Mouse (Mus musculus): ENCODE results near the gene Srgap1. TPM values are rescaled to one million over a fixed set of nuclear protein-coding genes. Genes with fewer than 3 reads are reported as not detected.
A peak's percentile ranks its signal among the peaks of the same experiment; 100 is the strongest.

The Srgap1 gene
- polyA plus RNA-seq, 1 experiment from 2014 or later: 16.4 TPM

GRCm38 (mm10) chr10:121739548-121740505 lies 307.3 kb downstream of the Srgap1 start, which contains the start of gene BC048403:
BC048403 (plus strand) TSS chr10:121739937.
- no peaks in the 10 kb centered on the region for H3K27me3 ChIP-seq
- H3K4me1 ChIP-seq: peaks cover 16% of the 10 kb centered on the region
- no peaks in the 10 kb centered on the region for H3K9me3 ChIP-seq (replicated peaks)
- ATAC-seq (replicated peaks; ENCODE audit: low FRiP score): peak; percentile 92
- H3K4me3 ChIP-seq (replicated peaks): peak within 1 kb of the TSS; percentile 80
- H3K36me3 ChIP-seq: no peaks in the 10 kb centered on the region
- H3K27ac ChIP-seq: peak within 1 kb of the TSS; percentile 67
- under 1% methylated on average over 56 of the region's 68 CpGs for WGBS
- H3K4me2 ChIP-seq: peak within 1 kb of the TSS; percentile 91
- H3K9ac ChIP-seq: peak within 1 kb of the TSS; percentile 62

GRCm38 (mm10) chr10:121737256-121737655 lies 309.9 kb downstream of the Srgap1 start:
- Histone ChIP-seq H3K4me1 (peaks cover 16% of the 10 kb centered on the region), H3K4me3 (replicated peaks) (no peak overlapping the region), H3K9me3 (replicated peaks) (no peaks in the 10 kb centered on the region), H3K27ac (no peak overlapping the region), H3K36me3 (no peaks in the 10 kb centered on the region), H3K9ac (no peak overlapping the region), H3K4me2 (no peak overlapping the region), H3K27me3 (no peaks in the 10 kb centered on the region)
- ATAC-seq (replicated peaks; ENCODE audit: low FRiP score): no peak
- 92% methylated on average over 3 of the region's 3 CpGs for WGBS

GRCm38 (mm10) chr10:121732542-121732941 lies 314.6 kb downstream of the Srgap1 start:
- Histone ChIP-seq H3K9me3 (replicated peaks) (no peaks in the 10 kb centered on the region), H3K4me1 (no peaks in the 10 kb centered on the region), H3K4me3 (replicated peaks) (no peak overlapping the region), H3K36me3 (no peaks in the 10 kb centered on the region), H3K9ac (no peak overlapping the region), H3K27me3 (no peaks in the 10 kb centered on the region), H3K4me2 (no peak overlapping the region), H3K27ac (no peak overlapping the region)
- WGBS: 88% methylated on average over 9 of the region's 9 CpGs
- no peak for ATAC-seq (replicated peaks; ENCODE audit: low FRiP score)

DNA sequence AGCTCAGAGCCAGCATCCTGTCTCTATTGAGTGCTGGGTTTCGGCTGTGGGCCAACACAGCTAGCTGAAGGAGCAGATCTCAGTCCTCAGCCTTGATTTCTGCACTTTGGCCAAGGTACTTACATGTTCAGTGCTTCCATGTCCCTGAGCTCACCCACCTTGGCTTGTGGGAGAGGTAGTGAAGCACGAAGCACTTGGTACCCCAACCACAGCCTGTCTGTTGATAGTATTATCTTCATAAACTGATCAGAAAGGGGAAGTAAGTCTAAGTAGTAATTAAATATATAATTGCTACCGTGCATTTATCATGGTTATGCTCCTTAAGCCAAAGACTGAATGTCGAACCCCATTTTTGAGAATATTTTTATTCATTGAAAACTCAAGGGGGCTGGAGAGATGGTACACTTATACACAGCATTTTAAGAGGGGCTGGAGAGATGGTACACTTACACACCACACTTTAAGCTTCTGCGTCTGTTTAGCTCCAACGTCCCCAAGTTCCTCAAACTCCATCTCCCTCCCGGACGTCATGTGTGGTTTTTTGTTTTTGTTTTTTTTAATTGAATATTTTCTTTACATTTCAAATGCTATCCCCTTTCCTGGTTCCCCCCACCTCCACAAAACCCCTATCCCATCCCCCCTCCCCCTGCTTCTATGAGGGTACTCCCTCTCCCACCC lies 315.9 kb downstream of the Srgap1 start:
- Histone ChIP-seq H3K36me3 (no peaks in the 10 kb centered on the region), H3K4me2 (no peak overlapping the region), H3K27me3 (no peaks in the 10 kb centered on the region), H3K9me3 (replicated peaks) (no peaks in the 10 kb centered on the region), H3K4me1 (no peaks in the 10 kb centered on the region), H3K4me3 (replicated peaks) (no peak overlapping the region), H3K27ac (no peak overlapping the region), H3K9ac (no peak overlapping the region)
- WGBS: 87% methylated on average over 8 of the region's 8 CpGs
- ATAC-seq (replicated peaks; ENCODE audit: low FRiP score): no peak

Other genes with a start within 250 kb of the Srgap1 start
- 50.7 and 51.5 TPM in 2 replicates for gene Rxylt1, start 50.1 kb upstream of the Srgap1 start, polyA plus RNA-seq (2015; fragmentation: Nextera tagmentation; extraction: Ambion mirVana)